Mouse (Mus musculus) bone marrow, adult 2 months (tissue): ENCODE results near the gene Pacs1.

Experiments used
- CTCF ChIP-seq: fragments of 200-500 bp; IDR thresholded peaks from 2 replicates; pipeline ENCODE4 v1.5.1; 2011; ENCODE audit warnings: low read length, control low read depth; ENCODE audit not compliant: control insufficient read depth, insufficient read depth
- POLR2A ChIP-seq: fragments of 200-500 bp; IDR thresholded peaks from 2 replicates; pipeline ENCODE4 v1.6.1; 2011; ENCODE audit warnings: low read depth, mild to moderate bottlenecking, control low read depth, low read length, borderline replicate concordance; ENCODE audit not compliant: control insufficient read depth

DNA sequence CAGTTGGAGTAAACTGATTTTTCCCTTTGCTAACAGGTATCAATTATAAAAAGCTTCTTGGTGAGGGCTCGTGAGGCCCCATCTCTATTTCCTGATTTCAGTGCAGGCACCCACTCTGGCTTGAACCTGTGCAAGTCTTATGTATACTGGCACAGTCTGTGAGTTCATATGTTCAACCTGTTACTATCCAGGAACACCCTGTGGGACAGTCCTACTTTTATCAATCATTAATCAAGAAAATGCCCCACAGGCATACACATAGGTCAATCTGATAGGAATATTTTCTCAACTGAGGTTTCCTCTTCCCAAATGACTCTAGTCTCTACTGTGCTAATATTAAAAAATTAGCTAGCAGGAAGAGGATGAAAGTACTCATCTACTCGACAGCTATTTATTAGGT lies 42.8 kb downstream of the Pacs1 start:
- TF ChIP-seq POLR2A = no peak
- TF ChIP-seq CTCF = no peak
